17 mouse cellular contexts compared by ENCODE assay signal in genomic region chr4:152889211-152889610, GRCm38 (mm10).
A peak's percentile ranks its signal among the peaks of the same experiment; 100 is the strongest.
DNase-seq lines count a peak whose midpoint lies in the region; ATAC-seq and TF ChIP-seq lines count a peak whose summit lies in the region.
"Had no signal": no experiment of that assay in that cellular context is flagged by ENCODE, and none has a peak within 500 bp of the region (broad histone marks: within the 10 kb centered on the region; RNA-seq: fewer than 3 reads in every experiment).

No protein-coding gene starts in this region.

- H3K4me3 ChIP-seq in intestine, postnatal 0 days (ENCODE audit: low read depth, low read length) = no peak overlapping the region
- no peak overlapping the region for H3K4me3 ChIP-seq in intestine, embryonic 15.5 days (replicated peaks)
- no peak overlapping the region for H3K4me3 ChIP-seq in liver, postnatal 0 days (ENCODE audit: low read depth, low read length)
- H3K4me3 ChIP-seq: embryonic facial prominence, embryonic 12.5 days; hindbrain, embryonic 15.5 days; kidney, embryonic 15.5 days; lung, embryonic 15.5 days; midbrain, embryonic 15.5 days had no signal

- H3K36me3 ChIP-seq in intestine, postnatal 0 days (ENCODE audit: control insufficient read depth, insufficient read depth) = no peaks in the 10 kb centered on the region
- no peaks in the 10 kb centered on the region for H3K36me3 ChIP-seq in intestine, embryonic 15.5 days
- H3K36me3 ChIP-seq in liver, postnatal 0 days (replicated peaks; ENCODE audit: insufficient read depth, low read length) = no peaks in the 10 kb centered on the region
- H3K36me3 ChIP-seq: embryonic facial prominence, embryonic 12.5 days; hindbrain, embryonic 15.5 days; kidney, embryonic 15.5 days; lung, embryonic 15.5 days; midbrain, embryonic 15.5 days had no signal

- no peak overlapping the region for H3K27ac ChIP-seq in intestine, postnatal 0 days (ENCODE audit: low read depth, low read length)
- no peak overlapping the region for H3K27ac ChIP-seq in intestine, embryonic 15.5 days
- H3K27ac ChIP-seq in liver, postnatal 0 days (ENCODE audit: low read depth) = no peak overlapping the region
- H3K27ac ChIP-seq: embryonic facial prominence, embryonic 12.5 days; hindbrain, embryonic 15.5 days; kidney, embryonic 15.5 days; lung, embryonic 15.5 days; midbrain, embryonic 15.5 days had no signal

- H3K27me3 ChIP-seq in intestine, postnatal 0 days (replicated peaks; ENCODE audit: control insufficient read depth, insufficient read depth, low read length) = no peaks in the 10 kb centered on the region
- no peaks in the 10 kb centered on the region for H3K27me3 ChIP-seq in intestine, embryonic 15.5 days (replicated peaks)
- H3K27me3 ChIP-seq in liver, postnatal 0 days (ENCODE audit: insufficient read depth, low read length) = no peaks in the 10 kb centered on the region
- H3K27me3 ChIP-seq: embryonic facial prominence, embryonic 12.5 days; hindbrain, embryonic 15.5 days; lung, embryonic 15.5 days; midbrain, embryonic 15.5 days had no signal

- WGBS in intestine, postnatal 0 days = 81% methylated on average over 5 of the region's 5 CpGs
- 80% methylated on average over 5 of the region's 5 CpGs for WGBS in intestine, embryonic 15.5 days
- 81% methylated on average over 5 of the region's 5 CpGs for WGBS in liver, postnatal 0 days (ENCODE audit: insufficient replicate concordance)

- TF ChIP-seq CTCF in intestine, postnatal 0 days (IDR thresholded peaks at IDR 0.05; ENCODE audit: low read depth) = peak; percentile 46
- TF ChIP-seq CTCF in liver, postnatal 0 days (IDR thresholded peaks at IDR 0.05; ENCODE audit: low read depth) = peak; percentile 17; the same call in 1 of the 2 replicates

- H3K9ac ChIP-seq in intestine, postnatal 0 days (ENCODE audit: low read depth, low read length) = no peak overlapping the region
- no peak overlapping the region for H3K9ac ChIP-seq in intestine, embryonic 15.5 days
- no peak overlapping the region for H3K9ac ChIP-seq in liver, postnatal 0 days (replicated peaks)
- H3K9ac ChIP-seq: embryonic facial prominence, embryonic 12.5 days; hindbrain, embryonic 15.5 days; kidney, embryonic 15.5 days; lung, embryonic 15.5 days; midbrain, embryonic 15.5 days had no signal

- peak; percentile 24 for DNase-seq in embryo, embryonic 11 days
- no peak for DNase-seq in embryo, embryonic 9.5 days (ENCODE audit: extremely low spot score)
- no peak for DNase-seq in liver, postnatal 0 days
- no peak for DNase-seq in liver
- DNase-seq in brain, adult 2 months (ENCODE audit: low read depth, low spot score) = peak; percentile 39
- DNase-seq in urinary bladder, postnatal 14 days (ENCODE audit: low spot score) = no peak
- DNase-seq: adrenal gland, postnatal 25 days; cerebellum, adult 9-10 months; gastrocnemius, postnatal 14 days; thymus, adult 18-20 months had no signal

- no peak overlapping the region for H3K4me2 ChIP-seq in intestine, postnatal 0 days (replicated peaks; ENCODE audit: low read depth)
- H3K4me2 ChIP-seq in intestine, embryonic 15.5 days (replicated peaks) = no peak overlapping the region
- H3K4me2 ChIP-seq in liver, postnatal 0 days (ENCODE audit: low read depth, low read length) = no peak overlapping the region
- H3K4me2 ChIP-seq: embryonic facial prominence, embryonic 12.5 days; hindbrain, embryonic 15.5 days; kidney, embryonic 15.5 days; lung, embryonic 15.5 days; midbrain, embryonic 15.5 days had no signal

- ATAC-seq in intestine, postnatal 0 days = no peak
- ATAC-seq in intestine, embryonic 15.5 days = no peak
- no peak for ATAC-seq in liver, postnatal 0 days
- ATAC-seq: midbrain, embryonic 15.5 days had no signal

- H3K4me1 ChIP-seq in intestine, postnatal 0 days (replicated peaks; ENCODE audit: control insufficient read depth, insufficient read depth, low read length) = no peaks in the 10 kb centered on the region
- H3K4me1 ChIP-seq in intestine, embryonic 15.5 days (replicated peaks) = no peaks in the 10 kb centered on the region
- no peaks in the 10 kb centered on the region for H3K4me1 ChIP-seq in liver, postnatal 0 days (ENCODE audit: insufficient read depth)
- H3K4me1 ChIP-seq: embryonic facial prominence, embryonic 12.5 days; lung, embryonic 15.5 days had no signal

- H3K9me3 ChIP-seq in intestine, postnatal 0 days (ENCODE audit: control insufficient read depth) = no peaks in the 10 kb centered on the region
- H3K9me3 ChIP-seq in intestine, embryonic 15.5 days = no peaks in the 10 kb centered on the region
- no peaks in the 10 kb centered on the region for H3K9me3 ChIP-seq in liver, postnatal 0 days (ENCODE audit: low read length)
- H3K9me3 ChIP-seq: embryonic facial prominence, embryonic 12.5 days; hindbrain, embryonic 15.5 days; lung, embryonic 15.5 days; midbrain, embryonic 15.5 days had no signal

- no peak for TF ChIP-seq EP300 in liver, postnatal 0 days (IDR thresholded peaks at IDR 0.05; ENCODE audit: low read depth)

Comparison
In these comparisons a context has a peak if more than half of its experiments do, and no peak if none do; other contexts are left out.
1. DNase-seq: peak in embryo, embryonic 11 days (single experiment) and brain, adult 2 months (single experiment); none in embryo, embryonic 9.5 days (single experiment), liver, postnatal 0 days (single experiment), liver (single experiment) and urinary bladder, postnatal 14 days (single experiment).